Mouse (Mus musculus) natural killer cell, adult 2 months (primary cell): ENCODE data around the gene Car2.

ENCODE experiments used
- DNase-seq, 2 experiments: peaks; one replicate each; pipeline ENCODE4 v3.0.0; 2022; ENCODE audit warnings: low spot score in 2 of 2

Car2 gene

DNA sequence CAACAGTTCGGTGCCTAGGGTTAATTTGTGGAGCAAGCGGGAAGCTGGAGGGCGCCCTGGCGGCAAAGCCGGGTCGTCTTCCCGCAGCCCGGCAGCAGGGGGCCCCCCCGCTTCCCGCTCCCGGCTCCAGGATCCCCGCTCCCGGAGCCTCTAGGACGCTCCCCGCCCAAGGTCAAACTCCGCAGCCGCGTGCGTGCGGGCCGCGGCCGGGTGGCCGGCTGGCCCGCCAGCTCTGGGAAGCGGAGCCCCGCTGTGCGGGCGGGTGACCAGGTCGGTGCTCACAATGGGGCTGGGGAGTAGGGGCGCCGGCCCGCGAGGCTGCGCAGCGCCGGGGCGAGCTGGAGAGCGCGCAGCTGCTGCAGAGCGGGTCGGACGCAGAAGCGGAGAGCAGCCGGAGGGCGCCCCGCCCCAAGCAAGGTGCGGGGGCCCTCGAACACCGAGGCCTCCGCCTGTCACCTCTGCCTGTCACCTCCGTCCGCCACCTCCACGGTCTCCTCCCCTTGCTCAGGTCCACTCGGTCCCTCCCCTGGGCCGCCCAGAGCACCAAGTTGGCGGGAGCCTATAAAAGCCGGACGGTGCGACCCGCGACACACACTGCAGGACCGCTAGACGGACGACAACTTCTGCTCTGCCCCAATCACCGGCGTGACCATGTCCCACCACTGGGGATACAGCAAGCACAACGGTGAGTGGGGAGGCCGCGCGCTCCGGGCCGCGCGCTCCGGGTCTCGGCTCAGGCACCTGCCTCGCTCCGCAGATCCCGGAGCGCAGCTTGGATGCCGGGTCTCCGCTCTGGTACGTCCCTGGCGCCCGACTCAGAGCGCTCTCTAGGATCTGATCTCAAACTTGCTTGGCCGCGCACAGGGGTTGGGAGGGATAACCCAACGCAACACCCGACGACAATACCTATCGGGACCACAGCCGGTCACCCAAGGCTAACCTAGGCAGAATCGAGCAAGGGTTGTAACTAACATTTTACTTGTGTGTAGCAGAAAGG is at the start of gene Car2:
Gene Car2, plus strand, starts transcription at position 172 of the 997 bp plus-strand sequence.
- DNase-seq, result peak; percentile 69 to 74

DNA sequence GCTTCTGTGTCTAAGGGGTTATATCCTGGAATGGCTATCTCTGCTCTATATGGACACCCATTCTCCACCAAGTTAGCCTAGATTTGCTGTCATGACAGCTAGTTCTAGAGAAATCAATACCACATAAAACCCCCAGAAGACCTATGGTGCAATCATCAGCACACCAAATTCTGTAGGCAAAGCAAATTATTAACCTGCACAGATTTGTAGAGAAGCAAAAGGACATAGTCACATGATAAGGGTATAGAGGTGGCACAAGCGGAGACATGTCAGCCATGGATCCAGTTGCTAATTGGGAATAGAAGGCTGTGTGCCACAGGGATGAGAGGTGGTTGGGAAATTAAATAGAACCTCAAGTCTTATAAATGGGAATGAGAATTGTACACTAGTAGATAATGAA is 47.1 kb upstream of the Car2 start:
- no peak for DNase-seq

DNA sequence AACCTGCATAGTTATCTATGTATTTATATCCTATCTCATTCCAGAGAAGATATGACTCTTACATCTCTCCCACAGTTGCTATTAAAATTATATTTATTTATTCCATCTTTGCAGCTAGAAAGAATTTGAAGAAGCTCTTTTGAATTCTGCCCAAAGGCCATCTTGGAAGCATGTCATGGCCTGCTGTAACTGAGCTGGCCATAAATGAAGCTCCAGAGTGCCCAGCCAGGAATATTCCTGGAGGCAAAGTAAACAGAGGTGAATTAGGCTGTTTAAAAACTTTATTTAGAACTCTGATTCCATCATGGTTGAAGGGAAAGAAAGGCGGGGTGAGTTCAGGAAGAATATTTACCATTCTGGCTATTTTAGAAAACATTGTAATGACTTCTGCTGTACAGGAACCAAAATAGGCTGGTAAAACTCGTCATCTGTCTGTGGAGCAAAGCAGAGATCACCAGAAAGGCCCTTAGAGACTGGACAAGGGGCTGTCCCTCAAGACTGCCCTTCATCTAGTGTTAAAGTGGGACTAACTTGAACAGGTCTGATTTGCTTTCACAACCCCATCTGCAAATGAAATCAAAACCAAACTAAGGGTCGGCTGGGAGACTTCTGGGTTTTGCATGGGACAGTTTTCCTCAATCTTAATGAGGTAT is 46.5 kb upstream of the Car2 start:
- no peak for DNase-seq

DNA sequence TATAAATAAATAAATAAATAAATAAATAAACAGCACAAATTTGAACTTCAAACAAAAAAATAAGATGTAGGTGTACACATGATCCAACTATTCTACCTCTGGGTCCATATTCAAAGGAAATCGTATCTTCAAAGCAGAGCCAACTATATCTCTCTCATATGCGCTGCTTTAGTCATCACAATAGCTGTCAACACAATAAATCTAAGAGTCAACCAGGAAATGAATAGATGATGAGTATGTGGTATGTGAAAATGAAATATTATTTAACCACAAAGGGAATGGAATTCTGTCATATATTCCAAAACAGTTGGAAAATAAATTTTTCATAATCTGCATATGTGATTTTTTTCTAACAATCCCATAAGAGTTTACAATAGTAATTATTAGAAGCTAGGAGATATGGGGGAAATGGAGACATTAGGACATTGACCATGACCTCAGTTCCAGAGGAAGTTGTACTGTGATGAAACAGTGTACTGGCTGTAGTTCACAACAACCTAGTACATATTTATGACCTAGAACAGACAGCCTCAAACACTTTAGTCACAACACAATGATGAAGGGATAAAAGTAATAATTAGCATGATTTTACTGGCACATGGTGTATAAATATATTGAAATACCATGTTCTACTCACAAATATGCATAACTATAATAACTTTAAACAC is 37.4 kb upstream of the Car2 start:
- DNase-seq, result no peak

DNA sequence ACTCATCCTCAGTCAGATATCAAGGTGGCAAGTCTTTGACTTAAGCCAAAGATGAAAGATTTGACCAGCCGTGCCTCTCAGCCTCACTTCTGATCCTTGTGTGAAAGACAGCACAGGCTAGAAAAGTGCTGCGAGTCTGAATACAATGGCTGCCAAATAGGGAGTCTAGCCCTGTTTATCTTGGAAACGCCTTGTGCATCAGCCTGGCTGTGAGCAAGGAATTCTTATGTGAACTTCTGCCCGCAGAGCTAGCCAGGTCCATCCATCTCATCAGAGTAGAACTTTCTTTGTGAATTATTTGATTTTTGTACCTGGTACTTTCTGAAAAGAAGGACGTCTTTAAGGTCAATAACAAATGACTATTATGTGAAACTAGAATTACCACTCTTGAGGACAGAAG is 32.1 kb upstream of the Car2 start:
- DNase-seq, result no peak

DNA sequence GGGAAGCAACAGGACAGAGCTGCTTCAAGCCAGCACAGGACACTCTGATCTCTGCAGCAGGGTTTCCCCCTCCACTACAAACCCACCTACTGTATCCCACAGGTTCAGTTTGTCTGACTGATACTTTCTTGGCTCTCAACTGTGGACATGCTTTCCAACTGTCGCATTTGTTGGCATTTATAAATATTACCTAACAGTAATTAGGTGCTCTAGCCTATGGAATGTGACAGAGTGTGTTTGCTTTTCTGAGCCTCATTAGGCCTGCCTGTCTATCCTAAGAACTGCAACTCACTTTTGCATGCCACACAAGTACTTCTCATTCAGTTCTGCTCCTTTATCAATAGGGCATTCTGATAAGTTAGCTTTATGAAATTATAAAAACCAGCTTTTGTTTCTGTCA is 31.6 kb upstream of the Car2 start:
- no peak for DNase-seq

DNA sequence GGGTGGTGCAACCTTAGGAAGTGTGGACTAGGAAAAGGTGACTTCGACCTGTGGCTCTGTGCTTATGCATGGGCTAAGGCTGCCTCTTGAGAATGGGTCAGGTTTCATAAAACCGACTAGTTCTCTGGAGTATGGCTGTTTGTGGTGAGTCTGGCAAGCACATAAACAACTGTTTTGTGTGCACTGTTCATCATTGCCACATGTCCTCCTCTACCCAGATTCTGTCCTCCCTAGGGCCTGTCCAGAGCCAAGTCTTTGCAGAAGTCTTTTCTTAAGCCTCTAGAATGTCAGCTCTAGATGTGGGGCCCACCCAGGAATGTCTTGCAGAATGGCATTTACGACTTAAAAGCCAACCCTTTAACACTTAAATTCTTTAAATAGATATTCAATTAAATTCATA is 28.2 kb upstream of the Car2 start:
- DNase-seq, result no peak

DNA sequence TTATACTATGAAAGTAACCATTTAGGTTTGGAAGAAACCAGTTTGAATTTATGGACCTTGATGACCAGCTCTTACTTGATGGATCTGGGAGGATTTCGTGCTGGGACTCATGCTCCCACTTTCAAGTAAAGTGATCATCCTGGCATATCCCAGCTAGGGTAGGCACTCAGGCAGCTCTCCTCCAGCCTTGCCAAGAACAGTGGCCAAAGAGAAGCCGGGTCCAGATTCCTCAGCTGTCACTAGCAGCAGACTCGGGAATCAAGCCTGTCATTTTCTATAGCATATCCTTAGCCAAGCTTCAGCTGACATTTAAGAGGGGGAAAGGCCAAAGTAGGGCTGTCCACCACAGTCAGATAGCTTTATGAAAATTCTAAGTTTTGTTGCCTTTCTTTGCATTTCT is 25.8 kb upstream of the Car2 start:
- no peak for DNase-seq

DNA sequence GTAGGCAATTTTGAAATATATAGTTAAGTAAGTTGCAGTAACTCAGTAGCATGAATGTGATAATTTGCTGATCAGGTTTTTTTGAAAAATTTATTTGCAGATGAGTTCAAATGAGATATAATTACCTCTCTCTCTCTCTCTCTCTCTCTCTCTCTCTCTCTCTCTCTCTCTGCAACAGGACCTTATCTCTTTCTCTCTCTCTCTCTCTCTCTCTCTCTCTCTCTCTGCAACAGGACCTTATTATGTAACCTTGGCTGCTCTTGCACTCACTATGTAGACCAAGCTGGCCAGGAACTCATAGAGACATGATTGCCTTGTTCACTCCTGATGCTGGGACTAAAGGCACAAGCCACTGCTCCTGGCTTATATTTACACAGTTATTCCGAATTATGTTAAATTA is 24.9 kb upstream of the Car2 start:
- DNase-seq, result no peak

DNA sequence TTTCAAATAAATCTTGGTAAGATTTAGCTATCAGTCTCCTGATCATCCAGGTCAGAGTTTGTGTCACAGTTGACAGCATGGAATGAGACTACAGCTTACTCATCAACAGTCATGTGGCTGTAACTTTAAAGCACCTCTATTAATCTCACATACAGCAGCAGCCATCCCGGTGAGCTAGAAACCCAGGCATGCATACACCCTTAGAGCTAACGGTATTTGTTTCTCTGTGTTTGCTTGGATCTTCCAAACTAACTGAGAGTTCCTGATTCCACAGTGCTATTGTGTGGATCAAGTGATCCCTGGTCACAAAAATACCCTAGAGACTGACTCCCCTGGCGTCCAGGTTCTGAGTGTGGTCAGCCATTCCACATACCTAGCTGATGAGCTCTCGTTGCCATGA is 24.3 kb upstream of the Car2 start:
- DNase-seq, result no peak

DNA sequence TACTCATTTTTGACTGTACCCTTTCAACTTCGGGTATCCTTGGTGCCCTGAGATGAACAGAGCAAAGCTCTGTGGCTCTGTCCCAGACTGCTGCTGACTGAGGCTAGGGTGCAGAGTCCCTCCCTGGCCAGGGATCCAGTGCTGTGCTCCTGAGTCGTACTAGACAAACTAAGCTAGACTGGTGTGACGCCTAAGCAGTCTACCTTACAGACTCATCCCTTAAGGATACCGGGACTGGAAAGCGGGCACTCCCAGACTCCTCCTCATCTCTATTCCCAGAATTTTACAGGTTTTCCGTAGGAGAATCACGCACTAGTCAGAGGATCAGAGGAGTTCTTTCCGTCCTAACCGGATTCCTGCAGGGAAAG is 23.4 kb upstream of the Car2 start:
- no peak for DNase-seq

DNA sequence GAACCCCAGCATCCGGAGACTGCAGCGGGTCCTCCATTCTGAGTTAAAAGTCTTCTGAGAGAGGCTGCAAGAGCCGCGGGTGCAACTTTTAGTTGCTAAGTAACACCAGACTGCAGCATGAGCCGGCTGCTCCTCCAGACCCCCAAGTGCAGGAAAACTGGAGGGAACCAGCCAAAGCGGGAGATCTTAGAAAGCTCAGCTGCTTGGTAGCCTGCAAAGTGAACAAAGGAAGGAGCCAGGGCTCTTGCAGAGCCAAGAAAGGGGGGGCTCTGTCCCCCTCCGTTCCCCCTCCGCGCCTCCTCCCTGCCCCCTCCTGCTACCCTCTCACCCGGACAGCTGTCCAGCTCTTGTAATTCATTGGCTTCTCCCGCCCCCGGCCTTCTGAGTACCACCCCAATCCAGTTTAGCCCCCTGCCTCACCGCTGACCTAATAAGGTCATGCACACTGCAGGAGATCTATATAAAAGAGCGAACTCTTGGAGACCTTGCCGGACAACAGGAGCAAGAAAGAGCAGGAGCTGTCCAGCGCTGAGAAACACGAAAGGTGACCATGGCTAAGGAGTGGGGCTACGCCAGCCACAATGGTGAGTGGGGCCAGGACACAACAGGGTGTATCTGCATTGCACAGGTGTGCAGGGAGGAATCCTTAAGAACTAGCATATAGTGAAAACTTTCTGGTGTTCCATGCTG is 22.9 kb upstream of the Car2 start, which contains the start of gene Car3:
Gene Car3, plus strand, starts transcription at position 491 of the 690 bp plus-strand sequence.
- DNase-seq, result no peak

DNA sequence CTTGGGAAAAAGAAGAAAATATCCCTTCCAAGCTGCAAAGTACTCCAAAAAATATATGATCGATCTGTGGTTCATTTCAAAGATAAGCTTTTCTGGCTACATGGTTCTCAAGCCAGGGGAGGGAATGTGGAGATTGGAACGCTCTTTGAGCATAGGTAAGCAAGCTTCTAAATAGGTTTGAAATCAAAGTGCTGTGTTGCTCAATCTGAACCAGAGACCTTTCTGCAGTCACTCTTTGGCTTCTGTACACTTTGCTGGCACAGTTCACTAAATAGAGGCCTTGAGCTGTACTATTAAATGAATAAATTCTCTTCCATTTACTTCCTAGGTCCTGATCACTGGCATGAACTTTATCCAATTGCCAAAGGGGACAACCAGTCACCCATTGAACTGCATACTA is 22.2 kb upstream of the Car2 start:
- DNase-seq, result no peak

DNA sequence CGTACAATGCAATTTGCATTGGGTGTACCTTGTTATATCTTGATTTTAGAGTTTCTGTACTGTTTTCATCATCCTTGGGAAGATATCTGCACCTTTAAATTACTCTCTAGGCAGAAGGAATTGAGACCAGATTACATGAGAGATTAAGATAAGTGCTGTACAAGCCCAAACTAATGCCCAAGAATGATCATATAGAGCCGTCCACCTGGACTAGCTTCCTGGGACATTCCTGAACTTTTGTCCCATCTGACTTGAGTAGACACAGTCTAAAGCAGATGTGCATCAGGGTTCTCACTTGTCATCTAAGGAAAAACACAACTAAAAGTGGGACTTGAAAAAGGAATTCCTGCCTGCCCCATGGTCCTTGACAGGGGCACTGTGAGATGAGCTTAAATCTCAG is 20.1 kb upstream of the Car2 start:
- no peak for DNase-seq

DNA sequence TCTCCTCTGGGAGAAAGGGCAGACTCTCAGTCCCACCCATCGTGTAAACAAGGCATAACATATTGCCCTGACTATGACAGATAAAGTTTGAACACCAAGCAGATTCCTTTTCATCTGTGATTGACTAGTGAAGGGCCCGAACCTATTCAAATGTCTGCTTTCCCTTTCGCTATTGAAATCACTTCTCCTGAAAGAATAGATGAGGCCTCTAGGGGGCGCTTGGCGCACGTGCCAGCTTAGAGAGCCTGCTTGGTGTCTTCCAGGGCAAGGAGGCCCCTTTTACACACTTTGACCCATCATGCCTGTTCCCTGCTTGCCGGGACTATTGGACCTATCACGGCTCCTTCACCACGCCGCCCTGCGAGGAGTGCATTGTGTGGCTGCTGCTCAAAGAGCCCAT is 16.3 kb upstream of the Car2 start:
- DNase-seq, result peak; percentile 78 to 86

DNA sequence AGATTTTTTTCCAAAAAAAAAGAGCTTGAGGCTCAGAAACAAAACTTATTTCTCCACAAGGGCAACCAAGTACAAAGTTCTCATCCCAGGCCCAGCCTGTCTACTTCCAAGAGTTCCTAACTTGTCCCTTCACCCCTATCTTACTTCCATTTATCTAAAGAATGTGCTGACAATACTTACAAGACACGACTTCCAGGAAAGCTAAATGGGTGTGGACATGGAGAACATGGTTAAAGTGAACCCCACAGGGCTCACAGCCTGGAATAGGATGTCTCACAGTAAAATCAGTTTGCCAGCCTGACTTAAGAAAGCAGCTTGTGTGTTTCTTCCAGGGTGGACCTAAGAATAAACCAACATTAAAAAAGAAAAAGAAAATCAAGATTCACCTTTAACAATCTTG is 15.5 kb upstream of the Car2 start:
- DNase-seq, result no peak

DNA sequence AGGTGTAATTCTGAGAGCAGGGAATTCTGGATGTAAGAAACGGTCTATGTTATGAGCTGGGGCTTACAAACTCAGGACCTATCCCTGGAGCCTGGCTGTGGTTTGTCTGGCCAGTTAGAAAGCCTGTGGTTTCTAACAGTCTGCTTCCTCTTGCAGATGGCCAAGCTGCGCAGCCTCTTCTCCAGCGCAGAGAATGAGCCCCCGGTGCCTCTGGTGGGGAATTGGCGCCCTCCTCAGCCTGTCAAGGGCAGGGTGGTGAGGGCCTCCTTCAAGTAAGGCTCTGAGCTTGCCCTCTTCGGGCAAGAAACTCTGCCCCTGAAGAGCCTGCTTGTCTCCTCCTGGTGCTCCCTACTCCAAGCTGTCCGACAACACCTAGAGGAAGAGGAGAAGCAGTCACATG is 14.7 kb upstream of the Car2 start:
- DNase-seq, result peak in 1 of 2 experiments; percentile 26

DNA sequence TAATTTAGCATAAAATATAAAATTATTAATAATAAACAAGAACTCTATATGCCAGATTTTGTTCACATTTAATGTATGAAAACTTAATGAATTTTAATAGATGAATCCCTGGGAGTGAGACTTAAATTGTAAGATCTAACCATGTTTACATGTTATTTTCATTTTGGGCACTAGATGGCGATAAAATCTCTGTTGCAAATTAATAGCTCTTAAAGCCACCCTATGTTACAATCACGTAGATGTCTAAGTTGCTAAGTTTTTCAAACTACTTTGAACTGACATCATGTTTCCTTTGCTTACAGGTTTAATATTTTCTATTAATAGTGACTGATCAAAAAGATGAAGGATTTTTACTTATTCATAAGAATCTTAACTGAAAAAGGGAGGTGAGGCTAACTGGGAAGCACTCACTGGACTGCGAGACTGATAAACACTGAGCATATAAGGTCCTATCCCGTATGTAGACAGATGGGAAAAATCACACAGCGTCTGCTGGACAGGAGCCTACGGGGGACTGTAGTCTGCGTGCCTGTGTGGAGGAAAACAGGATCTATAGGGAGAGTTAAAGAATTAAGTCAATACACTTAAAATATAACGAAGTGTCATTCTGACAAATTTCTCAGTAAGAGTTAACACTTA is 11.6 kb upstream of the Car2 start:
- no peak for DNase-seq

DNA sequence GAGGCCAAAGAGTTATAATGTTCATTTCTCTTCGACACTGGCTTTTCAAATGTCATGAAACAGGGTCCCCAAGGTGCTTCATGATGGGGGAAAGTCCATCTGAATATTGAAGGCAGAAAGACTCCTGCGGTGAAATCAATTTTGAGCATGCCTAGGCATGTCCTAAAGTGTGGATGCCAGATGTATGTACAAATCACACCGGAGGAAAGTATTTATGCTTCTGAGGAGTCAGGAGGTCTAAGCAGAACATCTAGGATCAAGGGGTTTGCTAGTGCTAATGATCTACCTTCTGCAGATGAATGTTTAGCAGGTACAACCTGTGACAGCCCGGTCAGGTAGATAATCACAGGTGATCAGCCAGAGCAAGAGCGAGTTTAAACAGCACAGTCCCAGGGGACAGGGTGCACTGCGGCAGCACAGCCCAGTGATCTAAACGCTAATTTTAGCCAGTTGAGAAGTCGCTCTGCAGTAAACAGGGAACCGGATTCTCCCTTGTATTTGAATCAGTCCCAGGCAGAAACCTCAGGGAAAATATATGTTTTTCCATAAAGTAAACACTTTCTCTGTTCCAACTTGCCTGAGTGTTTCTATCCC is 9.7 kb upstream of the Car2 start:
- DNase-seq, result peak in 1 of 2 experiments; percentile 16

DNA sequence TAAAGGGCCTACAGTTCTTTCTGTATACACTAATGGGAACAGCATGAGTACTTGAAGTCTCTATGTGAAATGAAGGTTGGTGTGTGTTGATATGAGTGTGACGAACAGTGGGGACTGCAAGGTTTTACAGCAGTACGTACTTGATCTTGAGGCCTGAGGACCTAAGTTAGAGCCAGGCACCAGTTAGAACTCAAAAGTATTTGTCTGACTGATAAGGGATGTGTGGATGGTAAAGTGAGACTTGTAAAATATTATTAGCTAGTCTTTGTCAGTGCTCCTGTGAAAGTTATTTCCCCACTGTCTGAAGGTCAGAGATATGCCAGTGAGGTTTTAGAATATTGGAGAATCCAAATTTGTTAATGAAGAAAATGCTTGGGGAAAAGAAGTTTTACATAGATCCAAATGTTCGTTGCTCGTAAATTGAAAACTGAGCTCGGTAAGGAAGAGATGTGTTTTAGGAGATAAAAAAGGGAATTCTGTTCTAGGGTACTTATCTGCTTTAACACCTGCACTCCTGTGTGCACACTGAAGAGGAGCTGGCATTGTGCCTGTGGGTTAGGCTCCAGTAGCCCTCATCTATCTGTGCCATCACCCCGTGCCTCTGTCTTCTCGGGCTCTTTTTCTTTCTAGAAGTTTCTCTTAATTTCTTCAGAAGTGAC is 8.7 kb upstream of the Car2 start:
- DNase-seq, result no peak
